Mouse (Mus musculus) CH12.LX (cell line): ENCODE data around the gene Zcchc7. TPM values are rescaled to one million over a fixed set of nuclear protein-coding genes. Genes with fewer than 3 reads are reported as not detected.

ENCODE experiments used
- DNase-seq: peaks from one replicate; pipeline ENCODE4 v3.0.0-alpha.2; 2013; ENCODE audit errors: extremely low read depth
- H3K27ac ChIP-seq: 2 replicates; pipeline ENCODE4 v1.5.1; 2012; ENCODE audit warnings: low read depth, mild to moderate bottlenecking, control low read depth, moderate library complexity; ENCODE audit not compliant: insufficient read depth
- H3K27me3 ChIP-seq: replicated peaks from 2 replicates; pipeline ENCODE3; 2012; ENCODE audit warnings: inconsistent platforms
- H3K36me3 ChIP-seq, 2 experiments: replicated peaks in 1 of 2; 2 replicates each; pipeline versions ENCODE3 to v1.6.1; 2012; ENCODE audit warnings: inconsistent platforms in 1 of 2, low read length in 1 of 2, mild to moderate bottlenecking in 1 of 2, mixed read lengths in 1 of 2, moderate library complexity in 1 of 2; ENCODE audit not compliant: control insufficient read depth in 1 of 2, insufficient read depth in 1 of 2
- H3K4me1 ChIP-seq, 2 experiments: 2 replicates each; pipeline ENCODE4 v1.6.1; 2012; ENCODE audit warnings: inconsistent platforms in 1 of 2, moderate library complexity in 1 of 2; ENCODE audit not compliant: insufficient read depth in 2 of 2, control insufficient read depth in 1 of 2
- H3K4me2 ChIP-seq: 2 replicates; pipeline ENCODE4 v1.6.1; 2012; ENCODE audit warnings: low read depth, mild to moderate bottlenecking, control low read depth; ENCODE audit not compliant: poor library complexity, insufficient read depth, severe bottlenecking
- H3K4me3 ChIP-seq, 3 experiments: fragments of 150-350 bp in 1 of 3; sonication (generic) in 1 of 3; replicated peaks in 1 of 3; 2 replicates each; pipeline versions ENCODE3 to v1.5.1; 2011 to 2012; ENCODE audit warnings: low read depth in 2 of 3, low read length in 2 of 3, mild to moderate bottlenecking in 2 of 3, moderate library complexity in 2 of 3, control low read depth in 1 of 3, improper control_type of control experiment in 1 of 3, inconsistent platforms in 1 of 3, mixed read lengths in 1 of 3; ENCODE audit not compliant: poor library complexity in 1 of 3
- H3K79me2 ChIP-seq: replicated peaks from 2 replicates; pipeline ENCODE4 v1.6.1; 2012; ENCODE audit warnings: mild to moderate bottlenecking, moderate library complexity; ENCODE audit not compliant: control insufficient read depth, poor library complexity, insufficient read depth, severe bottlenecking; ENCODE audit errors: extremely low read depth
- H3K9ac ChIP-seq: 2 replicates; pipeline ENCODE4 v1.6.1; 2012; ENCODE audit warnings: low read depth, mild to moderate bottlenecking, control low read depth, moderate library complexity; ENCODE audit not compliant: insufficient read depth
- H3K9me3 ChIP-seq: replicated peaks from 2 replicates; pipeline ENCODE3; 2012; ENCODE audit warnings: low read length, inconsistent platforms, mixed read lengths
- CHD2 ChIP-seq: IDR thresholded peaks from 2 replicates; pipeline ENCODE4 v1.6.1; 2011; ENCODE audit warnings: low read length, improper control_type of control experiment
- CTCF ChIP-seq, 2 experiments: IDR thresholded peaks in 1 of 2; conservative IDR thresholded peaks in 1 of 2; 2 replicates each; pipeline ENCODE4 v1.5.1; 2011 to 2012; ENCODE audit warnings: low read depth in 2 of 2, low read length in 2 of 2, improper control_type of control experiment in 1 of 2, inconsistent platforms in 1 of 2, mild to moderate bottlenecking in 1 of 2, moderate library complexity in 1 of 2
- E2F4 ChIP-seq: IDR thresholded peaks from 2 replicates; pipeline ENCODE4 v1.6.1; 2011; ENCODE audit warnings: low read depth, low read length, improper control_type of control experiment; ENCODE audit not compliant: insufficient replicate concordance
- ELF1 ChIP-seq: IDR thresholded peaks from 2 replicates; pipeline ENCODE4 v1.6.1; 2014; ENCODE audit warnings: low read depth, mild to moderate bottlenecking, inconsistent platforms, low read length, improper control_type of control experiment
- EP300 ChIP-seq: IDR thresholded peaks from 2 replicates; pipeline ENCODE4 v1.6.1; 2011; ENCODE audit warnings: low read length, improper control_type of control experiment
- ETS1 ChIP-seq: conservative IDR thresholded peaks from 2 replicates; pipeline ENCODE4 v1.6.1; 2012; ENCODE audit warnings: low read depth, mild to moderate bottlenecking, inconsistent platforms, low read length, improper control_type of control experiment, moderate library complexity
- GABPA ChIP-seq: IDR thresholded peaks from 2 replicates; pipeline ENCODE4 v1.6.1; 2012; ENCODE audit warnings: low read depth, low read length, improper control_type of control experiment, inconsistent platforms; ENCODE audit not compliant: insufficient replicate concordance
- HCFC1 ChIP-seq: IDR thresholded peaks from 2 replicates; pipeline ENCODE4 v1.6.1; 2012; ENCODE audit warnings: low read depth, mild to moderate bottlenecking, inconsistent platforms, low read length, improper control_type of control experiment
- JUND ChIP-seq: conservative IDR thresholded peaks from 2 replicates; pipeline ENCODE4 v1.6.1; 2011; ENCODE audit warnings: low read depth, low read length, improper control_type of control experiment
- KAT2A ChIP-seq: IDR thresholded peaks from 2 replicates; pipeline ENCODE4 v1.6.1; 2012; ENCODE audit warnings: low read length, improper control_type of control experiment, inconsistent platforms; ENCODE audit not compliant: insufficient replicate concordance
- MAX ChIP-seq: IDR thresholded peaks from 2 replicates; pipeline ENCODE4 v1.6.1; 2011; ENCODE audit warnings: low read length, improper control_type of control experiment
- MAZ ChIP-seq: IDR thresholded peaks from 2 replicates; pipeline ENCODE4 v1.6.1; 2012; ENCODE audit warnings: low read depth, mild to moderate bottlenecking, inconsistent platforms, low read length, improper control_type of control experiment, moderate library complexity
- MXI1 ChIP-seq: IDR thresholded peaks from 2 replicates; pipeline ENCODE4 v1.6.1; 2011; ENCODE audit warnings: mild to moderate bottlenecking, low read depth, low read length, improper control_type of control experiment
- MYC ChIP-seq: IDR thresholded peaks from 2 replicates; pipeline ENCODE4 v1.6.1; 2011; ENCODE audit warnings: low read depth, mild to moderate bottlenecking, improper control_type of control experiment, low read length
- NELFE ChIP-seq: IDR thresholded peaks from 2 replicates; pipeline ENCODE4 v1.6.1; 2011; ENCODE audit warnings: low read depth, low read length, improper control_type of control experiment
- POLR2A ChIP-seq: IDR thresholded peaks from 2 replicates; pipeline ENCODE4 v1.6.1; 2011; ENCODE audit warnings: low read depth, mild to moderate bottlenecking, improper control_type of control experiment, low read length
- RCOR1 ChIP-seq: conservative IDR thresholded peaks from 2 replicates; pipeline ENCODE4 v1.6.1; 2012; ENCODE audit warnings: low read depth, mild to moderate bottlenecking, inconsistent platforms, low read length, improper control_type of control experiment
- SIN3A ChIP-seq: IDR thresholded peaks from 2 replicates; pipeline ENCODE4 v1.6.1; 2012; ENCODE audit warnings: low read length, improper control_type of control experiment, inconsistent platforms
- TBP ChIP-seq: conservative IDR thresholded peaks from 2 replicates; pipeline ENCODE4 v1.6.1; 2011; ENCODE audit warnings: low read depth, low read length, improper control_type of control experiment
- TCF12 ChIP-seq: IDR thresholded peaks from 2 replicates; pipeline ENCODE4 v1.6.1; 2014; ENCODE audit warnings: low read depth, mild to moderate bottlenecking, inconsistent platforms, low read length, improper control_type of control experiment
- UBTF ChIP-seq: IDR thresholded peaks from 2 replicates; pipeline ENCODE4 v1.6.1; 2012; ENCODE audit warnings: low read depth, mild to moderate bottlenecking, inconsistent platforms, low read length, improper control_type of control experiment, moderate library complexity
- USF2 ChIP-seq: conservative IDR thresholded peaks from 2 replicates; pipeline ENCODE4 v1.6.1; 2011; ENCODE audit warnings: low read depth, low read length, improper control_type of control experiment
- ZC3H11A ChIP-seq: IDR thresholded peaks from 2 replicates; pipeline ENCODE4 v1.6.1; 2012; ENCODE audit warnings: low read depth, mild to moderate bottlenecking, inconsistent platforms, low read length, improper control_type of control experiment
- ZMIZ1 ChIP-seq: IDR thresholded peaks from 2 replicates; pipeline ENCODE4 v1.6.1; 2012; ENCODE audit warnings: low read depth, mild to moderate bottlenecking, inconsistent platforms, low read length, improper control_type of control experiment
- ZNF384 ChIP-seq: IDR thresholded peaks from 2 replicates; pipeline ENCODE4 v1.6.1; 2012; ENCODE audit warnings: low read depth, low read length, improper control_type of control experiment, inconsistent platforms
- dilution Hi-C: fragments of 300-500 bp; cut with MboI; formaldehyde crosslinking; loops from 2 replicates; pipeline ENCODE4 v1.14.3; 2020; ENCODE audit warnings: low sequenced_read_pairs; ENCODE audit not compliant: extremely low pct_unique_long_range_greater_than_20kb, extremely low pct_ligation_motif_present
- in situ Hi-C: fragments of 300-500 bp; cut with MboI; formaldehyde crosslinking; loops from 3 replicates; pipeline ENCODE4 v1.14.3; 2019; ENCODE audit warnings: low sequenced_read_pairs, low pct_ligation_motif_present, low pct_unique_long_range_greater_than_20kb, mixed read lengths
- polyA plus RNA-seq: library from polyadenylated mRNA; unstranded; fragments of >175 nt; gene quantifications from 2 replicates; pipeline ENCODE4 v1.2.1, GENCODE M21; 2012; ENCODE audit warnings: low read depth; ENCODE audit not compliant: insufficient read length
- total RNA-seq, 2 experiments: library from RNA; depleted of rRNA; stranded (reverse); fragments of 300-350 nt in 1 of 2; fragments of >200 nt in 1 of 2; gene quantifications; 2 replicates each; pipeline ENCODE4 v1.2.3; 2012 to 2014

The Zcchc7 gene
- total and polyA plus RNA-seq, 3 experiments, result 21.0 to 27.6 (median 25.2) TPM

DNA sequence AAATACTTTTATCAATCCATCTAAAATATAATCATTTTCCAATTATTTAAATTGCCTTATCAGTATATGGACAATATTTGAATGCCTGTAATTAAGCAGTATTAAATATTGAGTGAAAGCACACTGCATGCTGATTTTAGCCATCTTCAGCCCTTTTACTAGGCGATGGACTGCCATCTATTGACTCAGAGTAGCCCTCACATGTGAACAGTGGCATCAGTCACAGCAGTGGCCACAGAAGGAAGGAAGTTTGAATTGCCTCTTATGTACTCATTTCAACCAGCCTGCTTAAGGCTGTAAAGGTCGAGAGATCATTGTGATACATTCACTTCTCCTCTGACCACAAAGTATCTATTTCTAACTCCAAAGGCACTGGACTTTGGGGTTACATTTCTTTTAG, 154.4 kb downstream of the Zcchc7 start (continued):
- TF ChIP-seq HCFC1 (no peak), KAT2A (no peak), MYC (0 out of 2 replicates have a peak, but pooled peaks have one; percentile 75), ZMIZ1 (no peak), NELFE (no peak), MXI1 (no peak), TCF12 (no peak), USF2 (no peak), GABPA (no peak), SIN3A (no peak), MAZ (no peak), POLR2A (no peak), RCOR1 (no peak), CHD2 (no peak), EP300 (0 out of 2 replicates have a peak, but pooled peaks have one; percentile 33), E2F4 (no peak), ELF1 (no peak), UBTF (no peak)
- TF ChIP-seq, all 38 proteins: peak for 11

GRCm38 (mm10) chr4:44910857-44911256, 155.2 kb downstream of the Zcchc7 start:
- no peaks in the 10 kb centered on the region for H3K27me3 ChIP-seq
- no peak overlapping the region for H3K4me2 ChIP-seq
- TF ChIP-seq MAX, result no peak
- no peak for TF ChIP-seq NELFE
- TF ChIP-seq E2F4, result no peak
- no peak for TF ChIP-seq UBTF
- TF ChIP-seq TBP, result no peak
- no peak for TF ChIP-seq JUND
- TF ChIP-seq ELF1, result no peak
- TF ChIP-seq HCFC1, result no peak
- TF ChIP-seq ZMIZ1, result no peak
- no peak for TF ChIP-seq ETS1
- TF ChIP-seq MYC, result no peak
- no peak for TF ChIP-seq KAT2A
- TF ChIP-seq EP300, result no peak
- TF ChIP-seq ZC3H11A, result no peak
- no peak for TF ChIP-seq CHD2
- TF ChIP-seq TCF12, result no peak
- TF ChIP-seq MAZ, result no peak
- no peak for TF ChIP-seq ZNF384
- no peak for TF ChIP-seq CTCF (conservative IDR thresholded peaks at IDR 0.05 in 1 of 2, IDR thresholded peaks at IDR 0.05 in 1 of 2; ENCODE audit: low read depth in 2 of 2, low read length in 2 of 2)
- dilution Hi-C loops (no loop called here), in situ Hi-C loops (loop anchor here (25.0 kb wide), 1 partner anchor 349 kb away; no protein-coding TSS in a partner anchor)
- no peak for DNase-seq
- no peak overlapping the region for H3K4me3 ChIP-seq
- H3K9me3 ChIP-seq, result no peaks in the 10 kb centered on the region
- peaks cover 0 to 65% of the 10 kb centered on the region in 2 experiments; a peak in 2 of 4 replicates for H3K4me1 ChIP-seq
- no peak overlapping the region for H3K27ac ChIP-seq
- no peak overlapping the region for H3K9ac ChIP-seq
- no peaks in the 10 kb centered on the region for H3K79me2 ChIP-seq
- peaks cover 3 to 7% of the 10 kb centered on the region in 2 experiments for H3K36me3 ChIP-seq
